Mouse (Mus musculus) fibroblast of lung, adult 2 months (primary cell): ENCODE measurements around the gene Lysmd4.
"Not testable (repeated sequence)": the region's sequence is repeated elsewhere in the genome, so short reads cannot be mapped to it uniquely, and the experiment has no call there.

Experiments used
- DNase-seq: peaks from one replicate; pipeline ENCODE4 v3.0.0-alpha.2; 2011; ENCODE audit warnings: low read depth

Gene Lysmd4

DNA sequence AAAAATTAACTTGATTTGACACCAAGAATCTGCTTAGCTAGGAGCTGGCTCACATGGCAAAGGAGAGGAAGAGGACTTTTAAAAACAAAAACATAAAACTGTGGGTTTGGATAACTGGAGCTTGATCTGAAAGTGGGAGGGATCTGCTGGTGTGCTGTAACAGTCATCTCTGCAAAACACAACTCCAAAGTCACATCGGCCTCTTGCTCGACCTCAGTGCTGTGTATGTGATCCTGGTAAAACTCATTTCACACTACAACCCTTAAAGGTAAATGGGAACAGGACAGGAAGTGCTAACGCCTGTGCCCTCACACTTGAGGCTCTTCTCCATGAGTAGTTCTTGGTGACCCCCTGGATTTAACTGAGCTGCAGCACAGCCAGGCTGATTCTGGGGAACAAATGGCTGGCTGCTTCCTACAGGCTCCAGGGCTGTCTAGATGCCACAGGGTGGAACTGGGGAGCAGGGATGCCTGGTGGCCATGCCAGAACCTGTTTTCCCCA is 8.3 kb downstream of the Lysmd4 start:
- DNase-seq: peak; percentile 12

DNA sequence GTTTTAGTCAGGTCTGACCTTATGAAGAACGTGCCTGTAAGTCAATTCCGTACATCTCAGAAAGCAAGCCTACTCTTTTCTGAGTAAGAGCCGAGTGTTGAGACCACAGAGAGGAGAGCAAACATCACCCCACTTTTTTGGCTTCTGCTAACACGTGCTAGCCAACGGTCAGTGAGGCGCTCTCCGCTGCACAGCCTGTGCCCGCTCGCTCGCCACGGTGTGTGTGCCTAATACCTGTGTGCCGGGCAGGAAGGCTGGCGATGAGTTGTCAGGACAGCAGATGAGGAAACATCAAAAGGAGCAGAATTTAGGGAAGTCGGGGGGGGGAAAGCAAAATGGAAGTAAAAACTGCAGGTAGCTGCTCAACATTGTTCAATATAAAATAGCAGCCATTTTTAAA is 10.2 kb downstream of the Lysmd4 start:
- no peak for DNase-seq

DNA sequence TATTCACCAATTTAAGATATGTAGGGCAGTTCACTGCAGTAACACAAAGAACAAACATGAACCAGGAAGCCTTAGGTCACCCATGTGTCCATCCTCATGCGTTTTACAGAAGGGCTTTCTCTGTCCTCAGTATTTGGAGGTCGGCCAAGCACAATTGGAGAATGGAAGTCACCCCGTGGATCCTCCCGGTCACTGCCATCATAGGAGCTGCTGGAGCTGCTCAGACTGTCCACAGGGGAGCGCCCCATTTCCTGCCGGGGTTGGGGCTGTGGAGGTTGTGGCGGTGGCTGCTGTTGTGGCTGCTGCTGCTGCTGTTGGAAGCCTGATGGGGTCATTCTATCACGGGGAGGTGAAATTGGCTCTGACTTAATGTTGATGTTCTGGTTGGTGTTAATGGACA is 12.5 kb downstream of the Lysmd4 start:
- DNase-seq: no peak

DNA sequence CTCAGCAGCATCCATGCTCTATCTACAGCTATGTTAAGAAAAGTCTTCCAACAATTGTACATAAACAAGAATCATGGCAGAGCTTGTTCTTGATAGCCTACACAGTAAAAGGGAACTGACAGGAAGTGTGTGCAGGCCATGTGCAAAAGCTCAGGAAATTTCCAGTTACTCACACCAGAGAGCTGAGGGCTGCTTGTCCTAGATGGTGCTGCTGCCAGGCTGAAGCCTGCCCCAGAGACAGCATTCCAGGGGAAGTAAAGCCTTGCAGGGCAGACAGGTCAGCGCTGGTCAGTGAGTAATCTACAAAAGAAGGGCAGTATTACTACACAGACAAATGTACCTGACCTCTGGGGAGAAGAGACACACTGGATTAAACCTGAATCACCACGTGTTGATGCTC is 14.0 kb downstream of the Lysmd4 start:
- DNase-seq: no peak

DNA sequence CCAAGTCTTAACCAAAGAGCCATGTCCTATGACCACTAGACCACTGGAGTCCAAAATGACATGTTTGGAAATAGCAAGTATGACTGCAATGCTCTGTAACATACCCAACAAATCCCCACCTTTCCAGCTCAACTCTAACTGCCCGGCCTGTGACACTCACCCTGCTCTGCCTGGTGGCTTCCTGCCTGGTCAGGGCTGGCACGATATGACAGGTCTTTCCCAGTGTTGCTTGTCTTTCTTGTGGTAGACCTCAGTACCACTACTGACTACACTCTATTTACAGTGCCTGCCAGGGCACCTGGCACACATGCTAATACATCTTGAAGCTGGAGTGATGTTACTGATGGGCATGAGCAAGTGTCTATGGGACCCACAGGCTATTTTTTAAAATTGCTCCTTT is 15.4 kb downstream of the Lysmd4 start:
- DNase-seq: no peak

DNA sequence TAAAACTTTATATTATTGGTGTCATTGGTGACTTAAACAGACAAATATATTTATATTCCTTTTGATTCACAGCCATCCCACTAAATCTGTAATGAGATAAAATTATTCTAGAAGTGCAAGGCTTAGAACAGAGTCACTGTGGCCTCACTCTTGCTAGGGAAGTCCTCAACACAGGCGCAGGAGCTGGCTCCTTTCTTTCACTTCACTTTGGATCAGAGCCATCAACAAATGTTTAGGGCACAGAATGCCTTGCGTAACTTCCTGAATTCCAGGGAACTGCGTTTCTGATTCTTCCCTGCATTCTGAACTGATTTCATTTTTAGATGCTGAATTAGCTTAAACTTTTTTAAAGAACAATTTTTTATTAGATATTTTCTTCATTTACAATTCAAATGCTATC is 19.6 kb downstream of the Lysmd4 start:
- no peak for DNase-seq

DNA sequence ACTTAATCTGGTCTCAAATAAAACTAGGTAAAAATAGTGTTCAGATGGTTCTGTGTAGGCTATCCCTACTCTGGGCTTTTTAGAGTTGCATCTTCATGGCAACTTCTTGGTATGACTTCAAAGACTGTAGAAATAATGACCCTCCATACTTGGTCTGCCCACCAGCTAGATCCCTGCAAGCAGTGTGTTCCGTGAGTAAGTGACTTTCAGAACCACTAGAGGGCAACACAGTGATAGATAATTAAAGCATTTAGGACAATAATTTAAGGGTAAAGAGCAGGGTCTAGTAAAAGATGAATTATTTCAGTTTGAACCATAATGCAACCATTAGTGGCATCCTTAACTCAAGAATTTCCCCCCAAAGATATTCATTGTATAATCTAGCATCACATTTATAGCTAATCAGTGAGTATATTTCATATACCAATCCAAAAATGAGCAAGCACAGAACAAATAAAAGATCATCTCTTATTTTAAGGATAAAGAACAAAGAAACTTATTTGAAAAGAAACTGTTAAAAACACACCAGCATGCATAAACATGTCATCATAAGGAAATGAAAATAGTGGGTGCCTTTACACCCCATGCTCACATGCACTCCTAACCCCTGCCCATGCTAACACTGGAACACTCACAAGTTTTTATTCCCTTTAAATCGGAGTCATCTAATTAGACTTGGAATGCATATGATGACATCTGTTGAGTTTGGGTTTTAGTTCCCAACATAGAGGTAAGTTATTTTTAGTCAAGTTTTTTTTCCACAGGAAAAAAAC is 21.0 kb downstream of the Lysmd4 start:
- DNase-seq: peak; percentile 26

DNA sequence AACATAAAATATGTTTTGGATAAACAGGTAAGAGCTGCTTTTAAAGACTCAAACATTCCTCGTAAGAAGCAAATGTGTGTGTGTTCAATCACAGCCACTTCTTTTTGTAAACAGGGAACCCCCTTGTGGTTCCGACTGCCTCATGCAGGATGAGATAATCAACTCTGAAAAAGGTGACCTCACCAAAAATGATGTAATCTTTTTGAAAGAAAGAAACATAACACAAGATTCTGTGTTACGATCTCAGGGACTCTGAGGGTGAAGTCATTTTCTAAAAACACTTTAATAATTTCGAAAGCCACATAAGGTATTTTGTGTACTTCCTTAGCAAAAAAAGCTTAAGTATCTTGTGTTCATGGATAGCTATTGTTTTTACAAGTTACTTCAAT is 21.5 kb downstream of the Lysmd4 start:
- peak; percentile 25 for DNase-seq

DNA sequence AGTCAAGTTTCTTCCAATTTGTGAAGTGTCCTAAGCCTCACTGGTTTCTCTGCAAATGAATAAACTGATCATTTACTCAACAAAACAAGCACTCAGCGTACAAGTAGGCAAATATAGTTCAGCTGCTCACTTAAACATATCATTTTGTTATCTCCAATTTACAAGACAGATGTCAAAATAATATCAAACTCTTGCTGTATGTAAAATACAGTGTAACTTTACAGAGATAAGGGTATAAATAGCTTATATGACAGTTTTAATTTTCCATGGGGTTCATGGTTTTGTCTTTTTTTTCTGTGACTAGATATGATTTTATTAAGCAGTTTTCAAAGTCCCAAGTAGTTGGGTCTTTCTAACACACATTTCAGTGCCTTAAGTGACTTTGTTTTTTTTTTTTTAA is 22.9 kb downstream of the Lysmd4 start:
- no peak for DNase-seq

DNA sequence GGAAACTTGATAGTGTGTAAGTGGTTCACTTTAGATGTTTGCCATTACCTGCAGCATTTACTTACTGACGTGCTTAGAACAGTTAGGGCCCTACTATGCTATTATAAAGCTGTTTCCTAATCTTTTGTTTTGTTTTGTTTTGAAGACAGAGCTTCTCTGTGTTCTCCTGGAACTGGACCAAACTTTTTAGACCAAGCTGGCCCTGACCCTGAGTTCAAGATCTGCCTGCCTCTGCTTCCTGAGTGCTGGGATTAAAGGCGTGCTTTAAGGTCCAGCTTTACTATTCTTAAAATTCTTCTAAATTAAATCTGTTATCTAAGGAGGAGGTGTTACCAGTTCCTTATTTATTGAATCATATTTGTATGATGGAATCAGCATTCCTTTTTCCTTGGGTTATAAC is 23.7 kb downstream of the Lysmd4 start:
- DNase-seq: no peak

DNA sequence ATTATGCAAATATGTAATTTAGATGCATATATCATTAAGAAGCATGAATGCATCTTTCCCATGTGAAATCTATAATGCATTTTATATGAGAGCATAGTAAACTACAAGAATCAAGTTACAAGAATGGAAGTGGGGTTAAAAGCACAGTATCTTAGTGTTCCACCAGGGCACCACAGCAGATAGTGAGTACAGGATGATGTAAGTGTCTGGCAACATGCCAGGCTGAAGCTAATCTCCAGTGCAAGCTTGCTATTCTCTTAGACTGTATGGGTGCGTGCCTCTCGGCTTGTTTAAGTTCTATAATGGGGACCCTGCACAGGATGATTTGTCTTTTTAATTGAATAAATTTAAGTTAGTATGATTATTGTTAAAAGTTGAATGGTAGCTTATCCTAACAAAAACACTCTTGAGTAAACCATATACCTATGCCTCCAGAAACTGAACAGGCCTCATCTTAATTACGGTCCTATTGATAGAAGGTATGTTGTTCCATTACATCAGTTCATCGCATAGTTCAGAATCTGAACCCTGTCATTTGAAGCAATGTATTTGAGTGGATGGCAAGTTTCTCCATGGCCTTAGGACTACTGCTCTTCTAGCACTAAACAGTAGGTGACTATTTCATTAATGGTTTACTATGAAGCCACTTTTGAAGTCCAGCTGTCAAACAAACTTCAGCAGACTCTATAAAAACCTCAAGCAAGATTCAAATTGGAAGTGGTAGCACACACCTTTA is 37.7 kb downstream of the Lysmd4 start:
- no peak for DNase-seq

DNA sequence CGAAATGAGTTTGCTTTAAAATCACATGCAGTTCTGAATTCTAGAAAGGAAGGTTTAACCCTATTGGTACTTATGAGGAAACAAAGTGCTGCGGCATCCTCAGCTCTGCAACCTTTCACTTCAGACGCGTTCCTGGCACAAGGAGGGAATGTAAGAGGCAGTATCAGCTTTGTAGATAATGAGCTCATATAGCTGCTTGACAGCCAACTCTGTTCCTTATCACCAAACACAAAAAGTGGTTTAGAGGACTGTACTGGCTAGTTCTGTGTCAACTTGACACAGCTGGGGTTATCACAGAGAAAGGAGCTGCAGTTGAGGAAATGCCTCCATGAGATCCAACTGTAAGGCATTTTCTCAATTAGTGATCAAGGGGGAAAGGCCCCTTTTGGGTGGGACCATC is 48.1 kb downstream of the Lysmd4 start:
- DNase-seq: not testable (repeated sequence)

DNA sequence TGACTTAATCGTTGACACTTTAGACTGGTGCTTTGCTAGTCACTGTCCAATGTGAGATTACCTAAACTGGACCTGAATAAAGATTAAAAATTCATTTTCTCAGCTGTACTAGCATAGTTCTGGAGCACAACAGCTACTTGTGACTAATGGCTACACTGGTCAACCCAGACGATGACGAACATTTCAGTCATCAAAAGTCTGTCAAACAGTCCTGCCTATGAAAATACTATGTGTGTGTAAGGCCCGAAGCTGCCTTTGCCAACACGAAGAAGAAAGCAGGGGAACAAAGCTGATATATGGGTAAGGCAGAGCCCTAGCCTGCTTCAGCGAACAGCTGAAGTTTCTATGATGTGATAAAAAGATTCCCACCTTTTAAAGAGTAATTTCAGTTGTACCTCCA is 61.2 kb downstream of the Lysmd4 start:
- DNase-seq: peak; percentile 48

DNA sequence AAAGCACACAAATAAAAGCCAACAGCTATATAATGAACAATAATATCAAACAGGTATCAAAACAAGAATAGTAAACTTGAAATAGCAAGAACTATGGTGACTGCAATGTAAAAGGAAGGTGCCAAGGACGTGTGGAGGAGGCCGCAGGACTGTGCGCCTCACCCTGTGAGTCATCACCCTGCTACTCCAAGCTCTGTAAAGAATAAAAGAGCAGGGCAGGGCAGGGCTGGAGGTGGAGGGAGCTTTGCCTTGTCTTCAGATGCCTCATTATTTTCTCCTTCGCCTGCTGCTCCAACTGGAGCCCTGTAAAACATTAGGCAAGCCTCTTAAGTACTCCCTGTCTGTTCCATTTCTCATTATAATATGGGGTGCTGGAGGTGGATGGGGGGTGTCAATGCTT is 65.1 kb downstream of the Lysmd4 start:
- DNase-seq: peak; percentile 16

DNA sequence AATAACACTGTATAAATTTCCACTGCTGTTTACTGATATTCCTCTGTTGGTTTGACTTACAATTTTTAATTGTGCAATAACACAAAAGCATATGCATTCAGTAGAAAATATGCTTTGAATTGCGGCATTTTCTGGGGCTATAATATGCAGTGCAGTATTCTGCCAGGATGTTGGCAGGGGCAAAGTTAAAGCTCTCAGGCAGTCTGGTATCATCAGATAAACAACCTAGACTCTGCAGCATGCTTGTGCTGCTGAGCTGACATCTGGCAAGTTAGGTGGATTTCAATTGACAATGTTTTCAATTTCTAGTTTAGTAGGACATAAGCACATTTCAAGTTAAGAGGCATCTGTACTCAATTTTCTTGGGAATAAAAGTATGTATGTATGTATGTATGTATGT is 69.0 kb downstream of the Lysmd4 start:
- DNase-seq: no peak

DNA sequence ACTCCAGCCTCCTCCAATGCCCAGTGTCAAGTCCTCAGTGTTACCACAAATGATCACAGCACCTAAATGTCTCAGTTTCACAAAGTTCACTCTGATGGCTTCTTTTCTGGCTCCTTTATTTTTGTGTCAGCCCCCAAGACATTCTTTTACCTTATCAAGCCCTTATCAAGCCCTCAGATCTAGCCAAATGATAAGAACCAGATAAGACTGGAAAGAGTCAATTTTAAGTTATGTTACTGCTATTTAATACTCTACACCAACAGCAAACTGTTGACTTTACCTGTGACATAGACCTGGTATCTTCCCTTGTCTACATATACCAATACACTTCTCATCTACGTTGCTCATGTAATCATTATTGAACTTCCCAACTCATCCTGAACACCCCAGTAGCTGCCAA is 74.1 kb downstream of the Lysmd4 start:
- no peak for DNase-seq

DNA sequence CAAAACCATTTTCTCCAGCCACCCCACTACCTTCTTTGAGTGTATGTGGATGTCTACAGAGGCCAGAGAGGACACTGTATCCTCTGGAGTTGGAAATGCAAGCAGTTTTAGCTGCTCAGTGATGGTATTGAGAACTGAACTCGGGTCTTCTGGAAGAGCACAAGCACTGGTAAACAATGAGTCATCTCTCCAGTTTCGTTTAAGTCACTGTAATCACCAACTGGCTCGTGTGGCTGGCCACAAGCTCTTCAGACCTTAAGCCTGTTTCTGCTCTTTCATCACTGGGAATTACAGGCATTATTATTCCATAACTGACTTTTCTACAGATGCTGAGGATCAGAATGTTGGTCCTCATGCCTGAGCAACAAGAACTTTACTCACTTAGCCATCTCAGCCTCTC is 82.6 kb downstream of the Lysmd4 start:
- no peak for DNase-seq

DNA sequence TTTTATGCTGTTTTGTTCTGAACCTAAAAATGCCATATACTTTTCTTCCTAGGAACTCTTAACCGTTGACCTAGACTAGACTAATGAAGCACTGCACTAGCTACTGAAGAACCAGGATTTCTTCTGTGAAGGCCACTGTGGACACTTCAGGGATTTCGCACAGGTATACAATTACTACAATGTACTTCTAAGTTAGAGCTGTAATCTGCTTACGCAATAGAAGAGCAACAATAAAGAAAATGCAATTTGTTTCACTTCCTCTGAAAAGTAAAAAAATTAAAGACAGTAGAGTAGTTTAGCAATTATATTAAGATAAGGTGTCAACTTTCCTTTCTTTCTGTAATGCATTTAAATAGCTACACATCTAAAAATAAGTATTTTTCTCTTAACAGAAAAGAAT is 84.7 kb downstream of the Lysmd4 start:
- DNase-seq: no peak

DNA sequence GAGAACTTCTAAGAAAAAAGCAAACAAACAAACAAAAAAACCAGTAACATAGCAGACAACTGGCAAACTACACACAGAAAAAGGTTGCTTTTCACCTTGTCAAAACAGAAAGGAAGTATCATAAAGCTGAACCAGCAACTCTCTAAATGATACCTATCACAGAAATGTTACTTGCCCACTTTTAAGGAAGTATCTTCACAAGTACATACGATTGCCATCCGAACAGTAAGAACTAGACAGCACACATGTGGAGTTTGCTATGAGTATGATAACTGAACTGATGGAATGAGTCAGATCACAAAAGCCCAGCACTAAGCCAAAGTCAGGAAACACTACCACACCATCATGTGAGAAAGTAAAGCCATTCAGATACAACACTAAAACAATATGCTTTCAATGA is 85.8 kb downstream of the Lysmd4 start:
- DNase-seq: no peak

DNA sequence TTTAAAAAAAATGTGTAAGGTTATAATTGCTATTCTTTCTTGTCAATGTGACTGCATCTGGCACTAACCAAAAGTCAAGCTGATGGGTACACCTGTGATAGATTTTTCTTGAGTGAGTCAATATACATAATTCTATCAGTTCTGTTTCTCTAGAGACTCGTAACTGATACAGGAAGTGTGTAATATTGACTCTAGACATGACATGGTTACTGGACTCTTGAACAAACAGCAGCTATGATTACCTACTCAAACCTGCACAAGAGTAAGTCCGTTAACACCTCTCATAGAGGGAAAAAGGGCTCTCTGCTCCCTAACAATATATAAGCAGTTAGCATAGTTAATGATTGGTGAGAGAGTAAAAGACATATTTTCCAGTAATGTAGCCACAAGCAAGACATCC is 87.8 kb downstream of the Lysmd4 start:
- DNase-seq: no peak

DNA sequence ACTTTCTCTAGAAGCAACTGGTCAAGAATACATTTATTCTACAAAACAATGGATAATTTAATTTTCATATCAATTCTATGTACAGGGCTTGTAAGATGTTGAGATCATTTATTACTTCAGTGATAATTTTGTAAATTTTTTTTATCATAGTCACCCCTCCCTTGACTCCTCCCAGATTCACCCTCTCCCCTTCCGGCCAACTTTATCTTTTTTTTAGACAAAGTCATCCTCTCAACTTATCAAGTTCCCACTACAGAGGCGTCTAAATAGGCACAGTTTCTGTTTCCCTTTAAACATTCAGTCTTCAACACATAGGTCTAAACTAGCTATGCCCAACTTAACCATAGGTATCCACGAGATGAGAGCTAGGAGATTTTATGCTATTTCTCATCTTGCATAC is 90.9 kb downstream of the Lysmd4 start:
- no peak for DNase-seq

DNA sequence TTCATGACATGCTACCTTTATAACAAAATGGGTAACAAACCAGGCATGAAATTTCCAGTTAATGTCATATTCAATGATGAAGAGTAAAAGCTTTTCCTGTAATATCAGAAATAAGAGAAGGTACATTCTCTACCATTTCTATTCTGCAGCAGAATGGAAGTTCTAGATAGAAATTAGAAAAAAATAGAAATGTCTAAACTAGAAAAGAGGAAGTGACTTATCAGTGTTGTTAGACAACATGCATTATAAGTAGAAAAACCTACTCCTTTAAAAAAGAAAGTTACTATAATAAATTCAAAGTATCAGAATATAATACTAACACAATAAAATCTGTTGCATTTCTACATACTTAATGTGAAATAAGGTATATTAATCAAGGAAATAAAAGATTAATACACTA is 96.4 kb downstream of the Lysmd4 start:
- DNase-seq: no peak

DNA sequence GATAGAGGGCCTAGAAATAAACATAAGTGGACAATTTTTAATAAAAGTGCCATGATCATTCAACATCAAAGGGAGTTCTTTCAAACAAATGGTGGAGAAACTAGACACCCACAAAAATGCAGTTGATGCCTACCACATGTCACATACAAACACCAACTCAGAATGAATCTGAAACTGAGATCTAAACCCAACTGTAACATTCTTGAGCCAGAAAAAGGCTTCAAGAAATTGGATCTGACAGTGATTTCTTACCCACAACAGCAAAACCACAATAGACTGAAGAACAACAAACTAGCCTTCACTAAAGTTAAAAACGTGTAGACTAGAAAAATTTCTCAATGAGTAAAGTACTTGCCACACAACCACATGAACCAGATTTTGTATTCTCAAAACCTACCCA is 98.0 kb downstream of the Lysmd4 start:
- DNase-seq: peak; percentile 23
